Mouse (Mus musculus): ENCODE measurements around the gene Gramd1b. TPM values are rescaled to one million over a fixed set of nuclear protein-coding genes. Genes with fewer than 3 reads are reported as not detected.

Gene Gramd1b
- polyA plus RNA-seq (2015; fragmentation: Nextera tagmentation; extraction: Ambion mirVana), result 5.8 and 6.8 TPM in 2 replicates

DNA sequence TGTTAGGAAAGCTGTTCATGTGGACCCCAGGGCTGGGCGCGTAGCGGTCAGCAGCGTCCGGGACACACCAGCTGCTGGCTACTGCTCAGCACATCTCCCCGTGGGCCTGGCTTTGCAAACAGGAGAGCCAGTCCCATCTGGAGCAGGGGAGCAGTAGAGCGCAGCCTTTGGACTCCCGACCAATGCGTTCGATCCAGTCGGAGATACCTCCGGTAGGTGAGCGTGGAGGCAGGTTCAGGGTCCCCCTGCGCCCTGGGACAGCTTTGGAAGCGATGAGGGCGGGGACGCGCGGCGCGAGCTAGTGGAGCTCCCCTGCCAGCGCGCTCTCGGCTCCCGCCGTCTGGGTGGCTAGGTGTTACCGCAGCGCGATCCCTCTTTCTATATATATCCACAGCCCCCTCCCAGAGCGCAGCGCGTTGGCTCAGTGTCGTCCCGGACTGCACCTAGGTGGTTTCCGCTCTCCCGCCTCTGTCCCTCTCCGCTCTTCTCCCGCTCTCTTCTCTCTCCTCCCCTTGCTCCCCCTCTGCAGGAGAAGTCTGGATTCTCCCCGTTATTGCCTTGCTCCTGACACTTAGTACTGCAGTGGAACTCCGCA lies at the start of gene Gramd1b:
TSS of gene Gramd1b (minus strand) at position 357 of the 595 bp plus-strand sequence.
- peak within 1 kb of the TSS; percentile 82 for H3K9ac ChIP-seq
- H3K27me3 ChIP-seq (replicated peaks), result peaks cover 39% of the 10 kb centered on the region
- H3K4me1 ChIP-seq, result peaks cover 23% of the 10 kb centered on the region
- no peaks in the 10 kb centered on the region for H3K9me3 ChIP-seq
- peak; percentile 58; the same call in 1 of the 2 replicates for ATAC-seq (ENCODE audit: extremely low read depth, insufficient number of reproducible peaks, low FRiP score, low TSS enrichment)
- no peaks in the 10 kb centered on the region for H3K36me3 ChIP-seq
- H3K4me3 ChIP-seq, result peak within 1 kb of the TSS; percentile 63
- no peak within 1 kb of the TSS for H3K27ac ChIP-seq (replicated peaks)
- under 1% methylated on average over 40 of the region's 40 CpGs for WGBS
- H3K4me2 ChIP-seq, result peak within 1 kb of the TSS; percentile 82

GRCm38 (mm10) chr9:40578726-40579625 lies 47.8 kb upstream of the Gramd1b start:
- Histone ChIP-seq H3K4me3 (no peak overlapping the region), H3K4me2 (no peak overlapping the region), H3K9ac (no peak overlapping the region), H3K36me3 (no peaks in the 10 kb centered on the region), H3K27ac (replicated peaks) (no peak overlapping the region), H3K4me1 (peaks cover 21% of the 10 kb centered on the region), H3K27me3 (replicated peaks) (no peaks in the 10 kb centered on the region), H3K9me3 (no peaks in the 10 kb centered on the region)
- 65% methylated on average over 11 of the region's 11 CpGs for WGBS
- ATAC-seq (ENCODE audit: extremely low read depth, insufficient number of reproducible peaks, low FRiP score, low TSS enrichment), result no peak

DNA sequence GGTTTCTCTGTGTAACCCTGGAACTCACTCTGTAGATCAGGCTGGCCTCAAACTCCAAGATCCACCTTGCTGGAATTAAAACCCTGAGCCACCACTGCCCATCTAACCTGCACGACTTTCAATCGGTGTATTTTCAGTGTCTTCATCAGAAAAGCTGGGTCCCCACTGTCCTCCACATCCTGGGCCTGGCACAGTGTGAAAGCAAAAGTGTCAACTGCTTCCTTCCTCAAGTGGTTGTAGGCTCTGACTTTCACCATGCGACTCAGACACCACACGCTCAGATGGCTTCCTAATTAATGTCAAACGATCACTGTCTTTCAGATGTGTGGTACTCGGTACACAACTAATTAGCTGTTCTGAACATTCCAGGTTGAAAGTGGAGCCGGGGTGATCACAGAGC lies 45.9 kb upstream of the Gramd1b start:
- ATAC-seq (ENCODE audit: extremely low read depth, insufficient number of reproducible peaks, low FRiP score, low TSS enrichment), result no peak
- no peaks in the 10 kb centered on the region for H3K27me3 ChIP-seq (replicated peaks)
- H3K36me3 ChIP-seq, result no peaks in the 10 kb centered on the region
- H3K27ac ChIP-seq (replicated peaks), result no peak overlapping the region
- H3K4me3 ChIP-seq, result no peak overlapping the region
- peaks cover 21% of the 10 kb centered on the region for H3K4me1 ChIP-seq
- H3K4me2 ChIP-seq, result no peak overlapping the region
- H3K9me3 ChIP-seq, result no peaks in the 10 kb centered on the region
- 76% methylated on average over 7 of the region's 7 CpGs for WGBS
- H3K9ac ChIP-seq, result no peak overlapping the region

DNA sequence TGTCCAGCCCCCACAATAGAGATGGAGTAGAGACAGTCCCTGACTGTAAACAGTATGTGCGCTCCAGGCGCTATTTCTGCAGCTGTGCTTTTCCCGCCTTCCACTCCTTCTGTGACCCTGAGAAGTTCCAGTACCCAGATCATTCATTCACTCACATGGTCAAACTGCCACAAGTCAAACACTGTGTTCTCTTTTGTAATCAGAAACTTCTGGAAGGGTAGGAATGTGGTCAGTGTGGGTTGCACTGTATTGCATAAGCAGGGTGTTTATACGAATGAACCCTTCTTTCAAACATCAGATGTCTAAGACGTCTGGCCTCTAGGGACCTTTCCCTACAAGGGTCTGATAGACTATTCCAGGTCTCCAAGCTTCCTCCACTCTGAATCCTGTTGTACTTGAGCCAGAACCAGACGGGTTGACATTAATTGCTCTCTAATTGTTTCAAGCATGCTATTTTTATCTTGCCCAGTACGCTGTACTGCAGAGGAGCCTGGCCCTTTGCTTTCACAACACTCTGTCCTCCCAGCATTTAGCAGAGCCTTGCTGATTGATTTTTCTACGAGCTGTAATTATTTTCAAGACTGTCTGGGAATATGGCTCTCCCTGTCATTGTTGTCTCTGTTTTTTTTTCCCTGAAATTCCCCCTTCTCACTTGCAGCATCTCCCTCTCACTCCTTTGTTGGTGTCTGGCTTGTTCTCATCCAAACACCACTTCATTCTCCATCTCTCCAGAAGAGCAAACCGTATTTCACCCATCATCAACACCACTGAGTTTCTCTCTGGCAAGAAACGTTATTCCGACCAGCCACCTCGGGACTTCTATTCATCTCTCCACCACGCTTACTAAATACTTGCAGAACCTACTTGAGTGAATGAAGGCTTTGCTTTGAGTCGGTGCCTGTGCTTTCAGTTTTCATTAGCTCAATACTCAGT lies 44.1 kb upstream of the Gramd1b start:
- no peaks in the 10 kb centered on the region for H3K9me3 ChIP-seq
- peaks cover 25% of the 10 kb centered on the region for H3K4me1 ChIP-seq
- H3K27me3 ChIP-seq (replicated peaks), result no peaks in the 10 kb centered on the region
- H3K4me3 ChIP-seq, result no peak overlapping the region
- H3K27ac ChIP-seq (replicated peaks), result peak overlapping the region; percentile 71
- H3K36me3 ChIP-seq, result no peaks in the 10 kb centered on the region
- H3K9ac ChIP-seq, result no peak overlapping the region
- peak overlapping the region; percentile 45 for H3K4me2 ChIP-seq
- 42% methylated on average over 14 of the region's 14 CpGs for WGBS
- ATAC-seq (ENCODE audit: extremely low read depth, insufficient number of reproducible peaks, low FRiP score, low TSS enrichment), result no peak

- Histone ChIP-seq H3K27ac (replicated peaks) (no peak overlapping the region), H3K4me2 (no peak overlapping the region), H3K9me3 (no peaks in the 10 kb centered on the region), H3K9ac (no peak overlapping the region), H3K36me3 (no peaks in the 10 kb centered on the region), H3K27me3 (replicated peaks) (no peaks in the 10 kb centered on the region), H3K4me3 (no peak overlapping the region), H3K4me1 (peaks cover 36% of the 10 kb centered on the region)
- ATAC-seq (ENCODE audit: extremely low read depth, insufficient number of reproducible peaks, low FRiP score, low TSS enrichment), result no peak
- WGBS, result 76% methylated on average over 2 of the region's 2 CpGs
Measured at GRCm38 (mm10) chr9:40571280-40571679, 40.1 kb upstream of the Gramd1b start.

- Histone ChIP-seq H3K36me3 (no peaks in the 10 kb centered on the region), H3K9me3 (no peaks in the 10 kb centered on the region), H3K9ac (no peak overlapping the region), H3K27ac (replicated peaks) (no peak overlapping the region), H3K27me3 (replicated peaks) (no peaks in the 10 kb centered on the region), H3K4me3 (no peak overlapping the region), H3K4me2 (0 out of 2 replicates have a peak overlapping the region, but pooled peaks have one; percentile 24), H3K4me1 (peaks cover 30% of the 10 kb centered on the region)
- ATAC-seq (ENCODE audit: extremely low read depth, insufficient number of reproducible peaks, low FRiP score, low TSS enrichment), result no peak
- WGBS, result 28% methylated on average over 8 of the region's 8 CpGs
Measured at GRCm38 (mm10) chr9:40568070-40568469, 36.9 kb upstream of the Gramd1b start.

DNA sequence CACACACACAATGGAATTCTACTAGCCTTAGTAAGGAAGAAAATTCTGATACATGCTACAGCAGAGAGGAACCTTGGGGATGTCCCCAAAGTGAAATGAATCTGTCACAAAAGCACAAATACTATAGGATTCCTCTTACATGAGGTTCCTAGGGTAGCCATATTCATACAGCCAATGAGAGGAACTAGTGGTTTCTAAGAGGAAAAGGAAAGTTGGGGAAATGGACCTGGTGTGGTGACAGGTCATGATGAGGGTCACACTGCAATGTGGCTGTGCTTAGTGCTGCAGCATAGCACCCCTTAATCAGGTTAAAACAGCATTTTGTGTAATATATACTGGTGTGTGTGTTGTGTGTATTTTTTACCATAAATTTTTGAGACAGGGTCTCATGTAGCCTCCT lies 32.6 kb upstream of the Gramd1b start:
- Histone ChIP-seq H3K36me3 (no peaks in the 10 kb centered on the region), H3K27ac (replicated peaks) (no peak overlapping the region), H3K4me2 (no peak overlapping the region), H3K4me3 (no peak overlapping the region), H3K9ac (no peak overlapping the region), H3K27me3 (replicated peaks) (no peaks in the 10 kb centered on the region), H3K4me1 (peaks cover 20% of the 10 kb centered on the region), H3K9me3 (no peaks in the 10 kb centered on the region)
- ATAC-seq (ENCODE audit: extremely low read depth, insufficient number of reproducible peaks, low FRiP score, low TSS enrichment), result no peak

DNA sequence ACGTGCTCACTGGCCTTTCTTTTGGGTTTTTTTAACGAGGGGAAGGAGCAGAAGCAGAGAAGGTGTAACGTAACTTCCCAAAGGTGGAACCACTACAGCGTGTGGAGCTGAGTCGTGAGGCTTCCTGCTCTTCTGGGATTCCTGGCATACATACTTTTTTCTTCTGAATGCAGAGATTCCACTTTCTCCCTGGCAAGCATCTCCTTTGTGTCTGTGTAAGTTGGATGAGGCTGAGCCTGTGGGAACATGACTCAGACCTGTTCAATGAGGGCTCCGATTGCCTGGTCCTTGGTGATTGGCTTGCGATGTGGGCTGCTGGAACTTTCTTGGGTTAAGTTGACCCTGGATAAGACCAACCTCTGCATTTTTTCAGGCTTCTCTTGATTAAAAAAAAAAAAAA lies 28.5 kb upstream of the Gramd1b start:
- Histone ChIP-seq H3K9ac (no peak overlapping the region), H3K4me1 (no peaks in the 10 kb centered on the region), H3K27me3 (replicated peaks) (no peaks in the 10 kb centered on the region), H3K4me2 (no peak overlapping the region), H3K9me3 (no peaks in the 10 kb centered on the region), H3K4me3 (no peak overlapping the region), H3K27ac (replicated peaks) (no peak overlapping the region), H3K36me3 (no peaks in the 10 kb centered on the region)
- ATAC-seq (ENCODE audit: extremely low read depth, insufficient number of reproducible peaks, low FRiP score, low TSS enrichment), result no peak
- WGBS, result 76% methylated on average over 7 of the region's 7 CpGs

DNA sequence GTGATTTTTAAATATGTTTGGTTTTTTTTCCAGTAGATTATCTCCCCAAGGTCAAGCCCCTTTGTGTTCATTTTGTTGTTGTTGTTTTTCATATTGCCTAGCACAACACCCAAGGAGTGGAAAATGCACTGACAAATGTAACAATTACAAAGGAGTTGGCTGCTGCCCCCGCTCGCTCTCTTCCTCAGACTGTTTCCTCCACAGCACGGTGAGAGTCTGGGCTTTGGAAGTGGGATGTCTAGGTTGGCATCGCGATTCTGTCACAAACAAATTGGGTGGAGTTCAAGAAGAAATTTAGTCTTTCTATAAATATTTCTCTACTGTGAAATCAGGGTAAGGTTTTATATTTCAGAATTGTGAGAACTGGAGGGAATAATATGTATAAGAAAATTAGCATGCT lies 26.6 kb upstream of the Gramd1b start:
- 81% methylated on average over 5 of the region's 5 CpGs for WGBS
- Histone ChIP-seq H3K27ac (replicated peaks) (no peak overlapping the region), H3K4me1 (no peaks in the 10 kb centered on the region), H3K9me3 (no peaks in the 10 kb centered on the region), H3K4me3 (no peak overlapping the region), H3K9ac (no peak overlapping the region), H3K4me2 (no peak overlapping the region), H3K36me3 (no peaks in the 10 kb centered on the region), H3K27me3 (replicated peaks) (no peaks in the 10 kb centered on the region)
- ATAC-seq (ENCODE audit: extremely low read depth, insufficient number of reproducible peaks, low FRiP score, low TSS enrichment), result no peak

DNA sequence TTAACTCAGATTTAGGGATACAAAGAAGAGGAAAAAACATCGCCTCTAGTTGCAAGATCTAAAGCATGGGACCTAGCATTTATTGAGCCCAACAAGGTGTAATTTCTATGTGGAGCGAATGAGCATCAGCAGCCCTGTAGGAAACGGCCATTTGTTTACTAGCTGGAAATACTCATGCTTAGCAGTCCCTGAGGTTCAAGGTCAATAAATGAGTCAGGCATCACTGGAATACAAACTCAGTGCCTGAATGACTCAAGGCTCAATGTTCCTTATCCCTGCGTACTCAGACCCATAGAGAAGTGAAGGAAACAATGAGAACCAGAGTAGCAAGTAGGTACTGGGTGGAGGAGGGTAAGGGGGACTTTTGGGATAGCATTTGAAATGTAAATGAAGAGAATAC lies 25.2 kb upstream of the Gramd1b start:
- 73% methylated on average over 4 of the region's 4 CpGs for WGBS
- no peaks in the 10 kb centered on the region for H3K9me3 ChIP-seq
- no peak overlapping the region for H3K9ac ChIP-seq
- H3K4me2 ChIP-seq, result no peak overlapping the region
- H3K36me3 ChIP-seq, result no peaks in the 10 kb centered on the region
- no peak overlapping the region for H3K4me3 ChIP-seq
- H3K4me1 ChIP-seq, result no peaks in the 10 kb centered on the region
- H3K27ac ChIP-seq (replicated peaks), result no peak overlapping the region
- no peak for ATAC-seq (ENCODE audit: extremely low read depth, insufficient number of reproducible peaks, low FRiP score, low TSS enrichment)
- no peaks in the 10 kb centered on the region for H3K27me3 ChIP-seq (replicated peaks)

- Histone ChIP-seq H3K4me3 (no peak overlapping the region), H3K27me3 (replicated peaks) (no peaks in the 10 kb centered on the region), H3K9me3 (no peaks in the 10 kb centered on the region), H3K36me3 (no peaks in the 10 kb centered on the region), H3K9ac (no peak overlapping the region), H3K27ac (replicated peaks) (no peak overlapping the region), H3K4me2 (no peak overlapping the region), H3K4me1 (no peaks in the 10 kb centered on the region)
- no peak for ATAC-seq (ENCODE audit: extremely low read depth, insufficient number of reproducible peaks, low FRiP score, low TSS enrichment)
- 35% methylated on average over 5 of the region's 5 CpGs for WGBS
Measured at GRCm38 (mm10) chr9:40555243-40555642, 24.1 kb upstream of the Gramd1b start.
